Mouse (Mus musculus) hindbrain, embryonic 13.5 days (tissue): ENCODE results near the gene Hs3st6. TPM values are rescaled to one million over a fixed set of nuclear protein-coding genes. Genes with fewer than 3 reads are reported as not detected.
"Not testable (repeated sequence)": the region's sequence is repeated elsewhere in the genome, so short reads cannot be mapped to it uniquely, and the experiment has no call there.

Experiments used
- ATAC-seq: fragments of 200-750 bp; cut with Nextera tagmentation; 2 replicates; pipeline ENCODE4 v1.8.0; 2017; ENCODE audit warnings: moderate TSS enrichment; ENCODE audit not compliant: low FRiP score
- H3K27ac ChIP-seq: fragments of 300-500 bp; sonication (generic); 2 replicates; pipeline ENCODE4 v1.5.1; 2015; ENCODE audit warnings: inconsistent platforms, mild to moderate bottlenecking, moderate library complexity
- H3K27me3 ChIP-seq: fragments of 300-500 bp; sonication (generic); 2 replicates; pipeline ENCODE4 v1.6.1; 2015; ENCODE audit warnings: mild to moderate bottlenecking, inconsistent platforms
- H3K36me3 ChIP-seq: fragments of 300-500 bp; sonication (generic); 2 replicates; pipeline ENCODE4 v1.6.1; 2015; ENCODE audit warnings: mild to moderate bottlenecking, inconsistent platforms
- H3K4me1 ChIP-seq: fragments of 300-500 bp; sonication (generic); replicated peaks from 2 replicates; pipeline ENCODE4 v1.6.1; 2015; ENCODE audit warnings: inconsistent platforms
- H3K4me2 ChIP-seq: fragments of 300-500 bp; sonication (generic); 2 replicates; pipeline ENCODE4 v1.6.1; 2015; ENCODE audit warnings: inconsistent platforms, mild to moderate bottlenecking, moderate library complexity
- H3K4me3 ChIP-seq: fragments of 300-500 bp; sonication (generic); 2 replicates; pipeline ENCODE4 v1.5.1; 2015; ENCODE audit warnings: mild to moderate bottlenecking, inconsistent platforms
- H3K9ac ChIP-seq: fragments of 300-500 bp; sonication (generic); 2 replicates; pipeline ENCODE4 v1.6.1; 2015; ENCODE audit warnings: mild to moderate bottlenecking, inconsistent platforms
- H3K9me3 ChIP-seq: fragments of 300-500 bp; sonication (generic); 2 replicates; pipeline ENCODE4 v1.6.1; 2016; ENCODE audit warnings: inconsistent platforms
- WGBS: fragments of 180-500 bp; shearing (Covaris S2); methylation state at CpG from one replicate; pipeline ENCODE4 v1.1.7; 2015; 5-methylcytosine and 5-hydroxymethylcytosine counted together
- polyA plus RNA-seq: library from polyadenylated mRNA; unstranded; fragments of >200 nt; fragmentation: Nextera tagmentation; extraction: Ambion mirVana; gene quantifications from 2 replicates; pipeline ENCODE4 v1.2.1, GENCODE M21; 2015

Hs3st6 gene
- polyA plus RNA-seq: 0.28 and 0.45 TPM in 2 replicates

- H3K4me2 ChIP-seq: peak within 1 kb of the TSS; percentile 84
- no peak within 1 kb of the TSS for H3K27ac ChIP-seq
- H3K9ac ChIP-seq: peak within 1 kb of the TSS; percentile 68
- no peaks in the 10 kb centered on the region for H3K36me3 ChIP-seq
- H3K9me3 ChIP-seq: no peaks in the 10 kb centered on the region
- ATAC-seq: peak; percentile 61
- H3K27me3 ChIP-seq: peaks cover 84% of the 10 kb centered on the region
- peaks cover 14% of the 10 kb centered on the region for H3K4me1 ChIP-seq
- WGBS: under 1% methylated on average over 65 of the region's 82 CpGs
- H3K4me3 ChIP-seq: peak within 1 kb of the TSS; percentile 48
Observed at GRCm38 (mm10) chr17:24752415-24753394, at the start of gene Hs3st6. TSS of gene Hs3st6 (plus strand) at chr17:24752988.

DNA sequence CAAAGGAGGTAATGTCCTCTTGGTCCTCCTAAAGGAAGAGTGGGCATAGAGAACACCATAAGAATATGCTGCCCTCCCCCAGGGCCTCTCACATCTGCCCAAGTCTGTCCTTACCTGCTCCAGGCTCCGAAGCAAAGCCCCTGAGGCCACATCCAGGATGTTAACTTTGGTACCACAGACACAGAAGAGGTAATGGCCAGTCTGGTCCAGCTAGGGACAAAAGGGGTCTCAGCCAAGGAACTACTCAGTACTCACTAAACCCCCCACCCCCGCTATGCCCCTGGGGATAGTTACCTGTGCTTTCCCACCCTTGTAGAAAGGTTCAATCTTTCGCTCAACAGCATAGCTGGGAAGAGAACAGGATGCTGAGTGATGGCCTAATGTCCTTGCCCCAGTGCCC is 47.0 kb upstream of the Hs3st6 start:
- 0 out of 2 replicates have a peak overlapping the region, but pooled peaks have one; percentile 87 for H3K4me2 ChIP-seq
- H3K27me3 ChIP-seq: no peaks in the 10 kb centered on the region
- no peak for ATAC-seq
- H3K9ac ChIP-seq: no peak overlapping the region
- H3K4me3 ChIP-seq: no peak overlapping the region
- WGBS: 96% methylated on average over 3 of the region's 3 CpGs
- peaks cover 17% of the 10 kb centered on the region for H3K4me1 ChIP-seq
- no peak overlapping the region for H3K27ac ChIP-seq
- peaks cover 43% of the 10 kb centered on the region for H3K36me3 ChIP-seq
- H3K9me3 ChIP-seq: no peaks in the 10 kb centered on the region

DNA sequence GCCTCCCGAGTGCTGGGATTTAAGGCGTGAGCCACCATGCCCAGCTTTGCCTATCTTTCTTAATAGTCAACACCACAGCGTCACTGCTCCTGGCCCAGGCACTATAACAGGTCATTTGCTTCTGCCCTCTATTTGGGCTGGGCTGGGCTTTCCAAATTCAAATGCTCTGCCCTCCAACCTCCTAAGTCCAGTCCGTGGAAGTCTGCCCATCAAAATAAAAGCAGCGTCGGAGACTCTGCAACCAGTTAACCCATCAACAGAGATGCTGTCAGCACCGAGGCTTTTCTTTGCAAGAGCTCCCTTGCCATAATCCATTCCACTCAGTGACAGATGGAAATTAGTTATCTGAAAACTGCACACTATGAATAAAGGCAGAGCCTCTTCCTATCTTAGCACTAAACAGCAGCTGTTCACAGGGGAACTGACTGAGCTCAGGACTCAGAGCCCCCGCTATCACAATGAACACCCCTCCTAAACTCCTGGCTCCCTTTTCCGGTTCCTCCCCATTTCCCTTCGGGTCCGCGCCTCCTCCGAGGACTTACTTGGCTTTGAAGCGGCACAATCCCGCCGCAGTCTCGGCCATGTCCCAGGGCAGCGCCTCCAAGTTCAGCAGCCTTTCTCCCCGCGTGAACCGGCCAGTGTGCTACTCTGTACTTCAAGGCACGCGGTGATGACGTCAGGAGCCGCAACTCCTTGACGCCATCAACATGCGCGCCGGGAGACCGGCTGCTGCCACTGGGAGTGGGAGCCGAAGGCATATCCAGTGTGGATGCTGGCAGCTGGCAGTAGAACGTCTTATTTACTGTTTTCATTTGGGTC is 45.6 kb upstream of the Hs3st6 start, which contains the start of gene Tbl3:
TSS of gene Tbl3 (minus strand) at position 679 of the 819 bp plus-strand sequence.
- Histone ChIP-seq H3K4me1 (peaks cover 17% of the 10 kb centered on the region), H3K36me3 (peaks cover 29% of the 10 kb centered on the region), H3K9me3 (no peaks in the 10 kb centered on the region), H3K27me3 (no peaks in the 10 kb centered on the region), H3K9ac (peak within 1 kb of the TSS; percentile 85), H3K4me2 (peak within 1 kb of the TSS; percentile 87), H3K27ac (peak within 1 kb of the TSS; percentile 88), H3K4me3 (peak within 1 kb of the TSS; percentile 80)
- 5% methylated on average over 32 of the region's 32 CpGs for WGBS
- ATAC-seq: peak; percentile 90

DNA sequence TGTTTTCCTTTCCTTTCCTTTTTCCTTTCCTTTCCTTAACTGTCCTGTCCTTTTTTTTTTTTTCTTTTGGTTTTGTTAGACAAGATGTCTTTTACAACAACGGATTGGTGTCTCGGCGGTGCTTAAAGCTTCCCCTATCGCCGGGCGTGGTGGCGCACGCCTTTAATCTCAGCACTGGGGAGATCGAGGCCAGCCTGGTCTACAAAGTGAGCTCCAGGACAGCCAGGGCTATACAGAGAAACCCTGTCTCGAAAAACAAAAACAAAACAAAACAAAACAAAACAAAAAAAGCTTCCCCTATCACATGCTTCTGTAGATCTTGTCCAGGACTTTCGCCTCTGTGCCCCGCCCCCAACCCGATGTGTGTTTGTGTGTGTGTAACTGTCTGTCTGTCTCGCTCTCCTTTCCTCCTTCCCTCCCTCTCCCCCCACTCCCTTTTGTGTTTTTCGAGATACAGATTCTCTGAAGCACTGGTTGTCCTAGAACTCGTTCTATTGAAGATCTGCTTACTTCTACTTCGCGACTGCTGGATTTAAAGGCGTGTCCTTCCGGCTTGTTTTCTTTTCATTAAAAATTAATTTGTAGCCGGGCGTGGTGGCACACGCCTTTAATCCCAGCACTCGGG is 44.9 kb upstream of the Hs3st6 start:
- 6% methylated on average over 24 of the region's 24 CpGs for WGBS
- Histone ChIP-seq H3K36me3 (peaks cover 22% of the 10 kb centered on the region), H3K27ac (peak overlapping the region; percentile 88), H3K4me2 (peak overlapping the region; percentile 87), H3K4me3 (peak overlapping the region; percentile 80), H3K4me1 (peaks cover 17% of the 10 kb centered on the region), H3K9me3 (no peaks in the 10 kb centered on the region), H3K9ac (peak overlapping the region; percentile 85), H3K27me3 (no peaks in the 10 kb centered on the region)
- ATAC-seq: peak; percentile 55; the same call in 1 of the 2 replicates

GRCm38 (mm10) chr17:24708646-24709045 is 44.1 kb upstream of the Hs3st6 start:
- no peak overlapping the region for H3K4me3 ChIP-seq
- H3K4me1 ChIP-seq: peaks cover 17% of the 10 kb centered on the region
- H3K4me2 ChIP-seq: no peak overlapping the region
- H3K9ac ChIP-seq: no peak overlapping the region
- no peak for ATAC-seq
- H3K27me3 ChIP-seq: no peaks in the 10 kb centered on the region
- peaks cover 19% of the 10 kb centered on the region for H3K36me3 ChIP-seq
- 40% methylated on average over 2 of the region's 2 CpGs for WGBS
- H3K9me3 ChIP-seq: no peaks in the 10 kb centered on the region
- no peak overlapping the region for H3K27ac ChIP-seq

DNA sequence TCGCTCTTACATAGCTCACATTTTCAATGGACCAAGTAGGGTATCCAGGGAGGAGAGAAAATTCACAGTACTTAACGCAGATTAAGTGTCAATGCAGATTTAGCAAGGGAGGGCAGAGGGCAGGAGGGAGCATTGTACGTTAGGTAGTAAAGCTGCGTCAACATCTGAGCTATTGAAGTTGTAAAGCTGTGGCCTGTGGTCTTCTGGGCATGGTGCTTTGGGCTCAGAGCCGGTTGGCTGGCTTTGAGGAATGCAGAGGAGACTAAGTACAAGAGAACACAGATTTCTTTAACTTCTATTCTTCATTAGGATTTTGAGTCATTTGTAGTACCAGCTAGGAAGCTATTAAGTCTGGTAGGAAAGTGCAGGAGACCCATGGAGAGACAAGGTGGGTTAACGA is 37.2 kb upstream of the Hs3st6 start:
- no peak overlapping the region for H3K27ac ChIP-seq
- peaks cover 8% of the 10 kb centered on the region for H3K4me1 ChIP-seq
- H3K27me3 ChIP-seq: no peaks in the 10 kb centered on the region
- no peaks in the 10 kb centered on the region for H3K9me3 ChIP-seq
- no peak overlapping the region for H3K9ac ChIP-seq
- H3K4me3 ChIP-seq: no peak overlapping the region
- ATAC-seq: no peak
- no peak overlapping the region for H3K4me2 ChIP-seq
- 78% methylated on average over 6 of the region's 6 CpGs for WGBS
- peaks cover 20% of the 10 kb centered on the region for H3K36me3 ChIP-seq

- Histone ChIP-seq H3K27me3 (no peaks in the 10 kb centered on the region), H3K27ac (no peak overlapping the region), H3K4me1 (peaks cover 13% of the 10 kb centered on the region), H3K9ac (no peak overlapping the region), H3K4me3 (no peak overlapping the region), H3K4me2 (no peak overlapping the region), H3K36me3 (peaks cover 21% of the 10 kb centered on the region), H3K9me3 (no peaks in the 10 kb centered on the region)
- WGBS: 96% methylated on average over 15 of the region's 15 CpGs
- ATAC-seq: no peak
Observed at GRCm38 (mm10) chr17:24716166-24716682, 36.6 kb upstream of the Hs3st6 start.

GRCm38 (mm10) chr17:24717943-24718342 is 34.8 kb upstream of the Hs3st6 start, which contains the start of the genes Rnf151 and Rps2:
TSS of gene Rnf151 (minus strand) at chr17:24718063.
TSS of gene Rps2 (plus strand) at chr17:24718116.
- no peak within 1 kb of the TSS for H3K27ac ChIP-seq
- H3K4me1 ChIP-seq: peaks cover 30% of the 10 kb centered on the region
- H3K9ac ChIP-seq: peak within 1 kb of the TSS; percentile 90; the same call in 1 of the 2 replicates
- no peak for ATAC-seq
- peaks cover 35% of the 10 kb centered on the region for H3K36me3 ChIP-seq
- H3K27me3 ChIP-seq: no peaks in the 10 kb centered on the region
- WGBS: 79% methylated on average over 4 of the region's 4 CpGs
- H3K4me3 ChIP-seq: peak within 1 kb of the TSS; percentile 72
- no peaks in the 10 kb centered on the region for H3K9me3 ChIP-seq
- H3K4me2 ChIP-seq: peak within 1 kb of the TSS; percentile 67

DNA sequence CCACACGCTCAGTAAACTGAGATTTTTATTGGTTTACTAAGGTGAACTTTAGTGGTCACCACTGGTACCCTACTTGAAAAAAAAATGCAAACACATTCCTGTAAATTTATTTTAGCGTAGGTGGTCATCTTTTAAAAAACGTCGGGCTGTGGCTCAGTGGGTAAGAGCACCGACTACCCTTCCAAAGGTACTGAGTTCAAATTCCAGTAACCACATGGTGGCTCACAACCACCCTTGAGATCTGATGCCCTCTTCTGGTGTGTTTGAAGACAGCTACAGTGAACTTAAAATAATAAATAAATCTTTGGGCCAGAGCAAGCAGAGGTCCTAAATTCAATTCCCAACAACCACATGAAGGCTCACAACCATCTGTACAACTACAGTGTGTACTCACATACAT is 33.9 kb upstream of the Hs3st6 start:
- not testable (repeated sequence) for ATAC-seq, H3K9me3 ChIP-seq, H3K27ac ChIP-seq, H3K27me3 ChIP-seq
- Histone ChIP-seq H3K4me2 (peak overlapping the region; percentile 67), H3K9ac (peak overlapping the region; percentile 90), H3K36me3 (peaks cover 35% of the 10 kb centered on the region), H3K4me1 (peaks cover 39% of the 10 kb centered on the region), H3K4me3 (peak overlapping the region; percentile 72)
- 74% methylated on average over 5 of the region's 5 CpGs for WGBS

DNA sequence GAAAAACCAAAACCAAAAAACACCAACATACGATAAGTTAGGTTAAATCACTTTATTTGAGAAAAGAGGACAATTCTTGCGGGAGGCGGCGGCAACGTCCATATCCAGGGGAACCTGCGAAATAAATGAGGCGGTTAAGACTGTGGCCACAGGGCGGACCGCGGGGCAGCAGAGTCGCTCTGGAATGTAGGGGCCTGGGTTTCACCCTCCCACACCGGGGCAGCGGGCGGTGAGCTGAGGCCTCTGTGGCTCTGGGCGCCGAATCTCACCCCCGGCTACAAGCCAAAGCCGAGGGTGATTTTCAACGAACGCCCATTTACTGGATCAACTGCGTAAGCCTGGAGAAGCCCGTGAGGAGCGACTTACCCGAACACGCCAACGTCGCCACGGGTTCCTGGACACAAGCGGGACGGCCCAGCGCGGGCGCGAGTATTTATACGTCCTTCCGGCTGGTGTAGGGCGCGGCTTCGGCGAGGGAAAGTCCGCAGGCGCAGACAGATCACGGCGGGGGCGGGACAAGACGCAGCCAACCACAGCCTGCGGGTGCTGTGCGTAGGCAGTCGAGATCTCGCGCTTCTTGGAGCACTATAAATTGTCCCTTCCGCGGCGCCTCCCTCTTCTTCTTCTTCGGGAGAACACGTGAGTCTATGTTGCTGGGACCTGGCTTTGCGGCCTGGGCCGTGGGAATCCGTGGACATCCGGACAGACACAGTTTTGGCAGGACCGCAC is 33.1 kb upstream of the Hs3st6 start:
- Histone ChIP-seq H3K9me3 (no peaks in the 10 kb centered on the region), H3K4me3 (peak overlapping the region; percentile 72), H3K36me3 (peaks cover 35% of the 10 kb centered on the region), H3K4me2 (peak overlapping the region; percentile 93), H3K4me1 (peaks cover 39% of the 10 kb centered on the region), H3K27me3 (no peaks in the 10 kb centered on the region), H3K27ac (peak overlapping the region; percentile 88), H3K9ac (peak overlapping the region; percentile 90)
- under 1% methylated on average over 61 of the region's 61 CpGs for whole genome bisulfite sequencing
- peak; percentile 96 for ATAC-seq

DNA sequence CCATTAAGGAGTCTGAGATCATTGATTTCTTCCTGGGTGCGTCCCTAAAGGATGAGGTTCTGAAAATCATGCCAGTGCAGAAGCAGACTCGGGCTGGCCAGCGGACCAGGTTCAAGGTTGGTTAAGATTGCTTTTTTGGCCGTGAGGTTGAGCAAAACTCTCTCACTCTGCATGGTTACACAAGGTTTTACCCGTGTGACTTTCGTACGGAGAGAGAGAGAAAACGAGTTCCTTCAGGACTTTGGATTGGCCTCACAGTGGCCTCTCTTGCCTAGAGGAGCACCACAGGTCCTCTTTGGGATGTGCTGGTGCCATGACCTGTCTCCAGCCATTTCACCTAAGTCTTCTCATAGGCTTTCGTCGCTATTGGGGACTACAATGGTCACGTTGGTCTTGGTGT is 32.2 kb upstream of the Hs3st6 start:
- Histone ChIP-seq H3K36me3 (peaks cover 35% of the 10 kb centered on the region), H3K4me3 (peak overlapping the region; percentile 72), H3K9ac (peak overlapping the region; percentile 90), H3K27ac (peak overlapping the region; percentile 88), H3K4me2 (peak overlapping the region; percentile 93), H3K4me1 (peaks cover 39% of the 10 kb centered on the region)
- not testable (repeated sequence) for H3K27me3 ChIP-seq, ATAC-seq, H3K9me3 ChIP-seq
- whole genome bisulfite sequencing: under 1% methylated on average over 11 of the region's 11 CpGs
